8 mouse cellular contexts compared by ENCODE assay signal in genomic region chr4:140630651-140631241, GRCm38 (mm10). TPM values are rescaled to one million over a fixed set of nuclear protein-coding genes. Genes with fewer than 3 reads are reported as not detected.
A peak's percentile ranks its signal among the peaks of the same experiment; 100 is the strongest.
DNase-seq lines count a peak whose midpoint lies in the region; ATAC-seq and TF ChIP-seq lines count a peak whose summit lies in the region.

No protein-coding gene starts in this region.

- H3K4me2 ChIP-seq in kidney, embryonic 14.5 days (replicated peaks; ENCODE audit: low read depth, low read length), result peak overlapping the region; percentile 21; the same call in 1 of the 2 replicates
- H3K4me2 ChIP-seq in midbrain, embryonic 13.5 days (replicated peaks), result no peak overlapping the region

- no peaks in the 10 kb centered on the region for H3K9me3 ChIP-seq in kidney, embryonic 14.5 days (ENCODE audit: control insufficient read depth, low read length)
- H3K9me3 ChIP-seq in midbrain, embryonic 13.5 days, result no peaks in the 10 kb centered on the region

- peak; percentile 37 for ATAC-seq in kidney, embryonic 14.5 days (ENCODE audit: low FRiP score, low TSS enrichment)
- no peak for ATAC-seq in midbrain, embryonic 13.5 days
- no peak for ATAC-seq in cerebellum, adult (ENCODE audit: insufficient number of reproducible peaks, low FRiP score, low TSS enrichment)

- 16% methylated on average over 15 of the region's 15 CpGs for WGBS in kidney, embryonic 14.5 days
- WGBS in midbrain, embryonic 13.5 days, result 35% methylated on average over 15 of the region's 15 CpGs

- no peaks in the 10 kb centered on the region for H3K36me3 ChIP-seq in kidney, embryonic 14.5 days (ENCODE audit: control insufficient read depth, insufficient read depth, low read length)
- H3K36me3 ChIP-seq in midbrain, embryonic 13.5 days, result peaks cover 25% of the 10 kb centered on the region

- peak overlapping the region; percentile 53 for H3K27ac ChIP-seq in left cerebral cortex, adult 2 months
- peak overlapping the region; percentile 81 for H3K27ac ChIP-seq in kidney, embryonic 14.5 days (ENCODE audit: low read depth, low read length)
- H3K27ac ChIP-seq in midbrain, embryonic 13.5 days, result peak overlapping the region; percentile 25; the same call in 1 of the 2 replicates

- no peak overlapping the region for H3K4me3 ChIP-seq in left cerebral cortex, adult 2 months
- H3K4me3 ChIP-seq in kidney, embryonic 14.5 days (ENCODE audit: low read length), result no peak overlapping the region
- no peak overlapping the region for H3K4me3 ChIP-seq in midbrain, embryonic 13.5 days (replicated peaks)

- intact Hi-C loops in left cerebral cortex, adult 2 months (cut with DNase I), result no loop called here
- intact Hi-C loops in left cerebral cortex, postnatal 4 days (cut with DNase I), result no loop called here

- peak overlapping the region; percentile 8; the same call in 1 of the 2 replicates for H3K9ac ChIP-seq in kidney, embryonic 14.5 days (ENCODE audit: low read depth, low read length)
- no peak overlapping the region; the same call in 1 of the 2 replicates for H3K9ac ChIP-seq in midbrain, embryonic 13.5 days (replicated peaks)

- no peak for TF ChIP-seq CTCF in left cerebral cortex, adult 2 months (IDR thresholded peaks at IDR 0.05)

- DNase-seq in left cerebral cortex, adult 2 months (ENCODE audit: extremely low spot score in 1 of 2, low spot score in 2 of 2), result peak in 1 of 2 experiments; percentile 40
- DNase-seq in left cerebral cortex, postnatal 4 days, result no peak
- peak; percentile 85 for DNase-seq in adrenal gland, adult 2 months
- DNase-seq in heart, adult 18-20 months, result peak; percentile 77 to 82
- no peak for DNase-seq in embryo, embryonic 10.5 days (ENCODE audit: low spot score)

- peaks cover 61% of the 10 kb centered on the region for H3K4me1 ChIP-seq in kidney, embryonic 14.5 days (ENCODE audit: control insufficient read depth, insufficient read depth, low read length)
- peaks cover 54% of the 10 kb centered on the region for H3K4me1 ChIP-seq in midbrain, embryonic 13.5 days (replicated peaks)

- no peaks in the 10 kb centered on the region for H3K27me3 ChIP-seq in kidney, embryonic 14.5 days (ENCODE audit: control insufficient read depth, insufficient read depth, low read length)
- no peaks in the 10 kb centered on the region for H3K27me3 ChIP-seq in midbrain, embryonic 13.5 days

RNA-seq across cellular contexts. Expression of gene Arhgef10l, which starts 35.1 kb away (rescaled TPM):
- 10 to 100 TPM; 63.2 to 71.5 TPM for total RNA-seq in left cerebral cortex, adult 2 months (2021)
- total RNA-seq in left cerebral cortex, postnatal 4 days (2021), result 10 to 100 TPM; 50.6 to 52.0 TPM
- total RNA-seq in adrenal gland, adult 2 months (2021), result 10 to 100 TPM in 1 of 2 experiments, 1 to 10 TPM in 1; 7.5 to 30.8 TPM
- 13.3 and 18.8 TPM in 2 replicates for polyA plus RNA-seq in adrenal gland, adult 2 months (2012; rRNA removed)
- 10 to 100 TPM; 68.5 to 72.7 TPM for total RNA-seq in heart, adult 18-20 months (2021)
- 11.8 and 18.2 TPM in 2 replicates for polyA plus RNA-seq in kidney, embryonic 14.5 days (2014; fragmentation: Nextera tagmentation; extraction: Ambion mirVana)
- 27.7 and 28.3 TPM in 2 replicates for polyA plus RNA-seq in midbrain, embryonic 13.5 days (2015; fragmentation: Nextera tagmentation; extraction: Ambion mirVana)

Comparison
In these comparisons a context has a peak if more than half of its experiments do, and no peak if none do; other contexts are left out.
1. DNase-seq: peak in adrenal gland, adult 2 months (single experiment) and heart, adult 18-20 months (2 of 2); none in left cerebral cortex, postnatal 4 days (single experiment) and embryo, embryonic 10.5 days (single experiment).
2. H3K27ac ChIP-seq: peak in every context shown above with its lines; median percentile 81 in kidney, embryonic 14.5 days; 53 in left cerebral cortex, adult 2 months; 25 in midbrain, embryonic 13.5 days.